Mouse (Mus musculus) A20 (cell line): Measurements from ENCODE around the gene Hps4.

ENCODE experiments used
- DNase-seq: peaks from one replicate; pipeline ENCODE4 v3.0.0-alpha.2; 2011; ENCODE audit warnings: low read depth, low spot score

Hps4 gene

DNA sequence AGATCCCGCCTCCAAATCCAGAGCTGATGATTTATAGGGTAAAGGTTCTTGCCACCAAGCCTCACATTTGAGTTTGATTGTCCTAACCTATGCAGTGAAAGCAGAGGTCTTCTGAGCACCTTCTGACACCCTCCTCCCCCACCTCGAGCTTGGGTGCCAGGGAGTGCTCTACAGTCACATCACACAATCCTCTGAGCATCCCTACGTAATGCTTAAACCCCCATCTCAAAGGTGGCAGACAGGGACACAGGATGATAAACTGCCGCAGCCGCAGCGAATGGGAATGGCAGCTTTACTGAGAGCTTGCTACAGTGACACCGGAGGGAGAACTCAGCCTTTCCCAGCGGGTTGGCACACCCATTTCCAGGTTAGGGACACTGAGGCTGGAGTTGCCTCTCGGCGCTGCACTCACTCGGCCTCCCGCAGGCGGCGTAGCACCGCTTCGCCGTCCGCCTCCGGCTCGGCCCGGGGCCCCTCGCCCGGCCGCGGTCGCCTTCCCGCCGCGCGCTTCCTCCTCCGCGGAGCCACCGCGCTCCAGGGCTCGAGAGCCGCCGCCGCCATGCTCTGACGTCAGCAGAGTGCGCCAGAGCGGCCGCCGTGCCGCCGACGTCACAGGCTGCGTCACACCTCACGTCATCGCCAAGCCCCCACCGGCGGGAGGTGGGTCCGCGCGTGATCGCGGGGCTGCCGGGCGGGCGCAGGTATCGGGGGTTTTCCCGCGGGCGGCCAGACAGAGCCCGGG lies at the start of gene Hps4, which contains the start of gene Srrd:
Gene Hps4 (plus strand): TSS at position 621 of the 742 bp plus-strand sequence.
Gene Srrd (minus strand): TSS at position 578 of the 742 bp plus-strand sequence.
- peak; percentile 87 for DNase-seq

DNA sequence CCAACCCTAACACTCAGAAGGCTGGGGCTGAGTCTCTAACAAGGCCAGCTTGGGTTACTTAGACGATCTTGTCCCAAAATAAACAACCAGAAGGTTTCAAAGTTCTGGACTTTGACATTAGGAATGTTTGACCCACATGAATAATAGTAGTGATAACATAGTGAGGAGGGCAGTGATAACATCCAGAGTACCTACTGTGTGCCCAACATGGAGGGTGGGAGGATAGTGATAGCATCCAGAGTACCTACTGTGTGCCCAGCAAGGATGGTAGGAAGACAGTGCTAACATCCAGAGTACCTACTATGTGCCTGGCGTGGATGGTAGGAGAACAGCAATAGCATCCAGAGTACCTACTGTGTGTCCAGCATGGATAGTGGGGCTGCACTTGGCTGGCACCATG lies 49.1 kb upstream of the Hps4 start:
- no peak for DNase-seq

DNA sequence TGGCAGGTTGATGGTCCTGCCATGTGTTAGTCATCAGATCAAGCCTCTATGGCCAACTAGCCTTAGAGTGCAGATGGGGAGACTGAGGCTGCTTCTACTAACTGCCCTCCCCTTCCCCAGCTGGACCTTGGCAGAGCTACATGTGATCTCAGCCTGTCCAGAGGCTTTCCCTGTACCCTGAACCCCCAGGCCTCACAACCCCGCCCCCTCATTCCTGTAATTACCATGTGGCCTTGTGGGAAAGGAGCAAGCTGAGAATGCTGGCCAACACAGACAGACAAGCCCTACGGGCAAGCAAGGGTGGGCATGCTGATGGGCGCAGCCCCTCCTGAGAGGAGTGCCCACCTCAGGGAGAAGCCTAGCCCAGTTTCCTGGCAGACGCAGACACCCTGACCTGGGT lies 48.2 kb upstream of the Hps4 start:
- DNase-seq = no peak

DNA sequence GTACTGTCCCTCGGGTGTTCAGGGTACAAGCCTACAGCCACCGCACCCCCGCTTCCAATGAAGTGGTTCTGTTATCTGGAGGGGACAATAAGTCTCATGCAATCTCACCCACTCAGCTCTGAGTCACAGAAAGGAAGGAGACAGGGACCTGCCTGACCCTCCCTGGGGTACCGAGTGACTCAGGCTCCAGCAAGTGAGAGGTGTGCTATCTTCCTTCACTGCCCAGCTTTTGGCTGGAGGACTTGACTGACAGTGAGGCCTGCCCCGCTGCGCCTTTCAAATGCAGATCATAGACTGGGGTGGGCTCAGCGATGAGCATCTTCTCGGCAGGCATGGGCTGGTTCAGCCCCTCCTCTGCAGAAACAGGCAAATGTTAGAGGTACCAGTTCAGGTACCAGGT lies 47.7 kb upstream of the Hps4 start:
- no peak for DNase-seq

DNA sequence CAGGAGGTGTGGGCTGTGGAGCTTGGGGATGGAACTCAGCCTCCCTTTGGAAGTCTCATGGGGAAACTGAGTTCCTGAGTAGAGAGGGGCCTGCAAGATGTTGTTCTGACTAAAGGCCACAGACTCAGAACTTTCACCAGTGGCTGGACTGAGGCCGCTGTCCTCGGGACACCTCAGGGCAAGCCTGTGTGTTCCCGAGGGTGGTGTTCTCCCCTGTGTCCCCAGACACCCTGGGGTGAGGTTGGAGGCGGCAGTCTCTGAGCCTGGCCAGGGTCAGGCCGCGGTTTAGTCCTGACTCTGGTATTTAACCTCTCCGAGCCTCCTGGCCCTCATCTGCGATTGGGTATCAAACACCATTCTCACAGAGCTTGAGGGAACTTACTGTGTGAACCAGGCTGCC lies 47.3 kb upstream of the Hps4 start:
- DNase-seq = no peak

DNA sequence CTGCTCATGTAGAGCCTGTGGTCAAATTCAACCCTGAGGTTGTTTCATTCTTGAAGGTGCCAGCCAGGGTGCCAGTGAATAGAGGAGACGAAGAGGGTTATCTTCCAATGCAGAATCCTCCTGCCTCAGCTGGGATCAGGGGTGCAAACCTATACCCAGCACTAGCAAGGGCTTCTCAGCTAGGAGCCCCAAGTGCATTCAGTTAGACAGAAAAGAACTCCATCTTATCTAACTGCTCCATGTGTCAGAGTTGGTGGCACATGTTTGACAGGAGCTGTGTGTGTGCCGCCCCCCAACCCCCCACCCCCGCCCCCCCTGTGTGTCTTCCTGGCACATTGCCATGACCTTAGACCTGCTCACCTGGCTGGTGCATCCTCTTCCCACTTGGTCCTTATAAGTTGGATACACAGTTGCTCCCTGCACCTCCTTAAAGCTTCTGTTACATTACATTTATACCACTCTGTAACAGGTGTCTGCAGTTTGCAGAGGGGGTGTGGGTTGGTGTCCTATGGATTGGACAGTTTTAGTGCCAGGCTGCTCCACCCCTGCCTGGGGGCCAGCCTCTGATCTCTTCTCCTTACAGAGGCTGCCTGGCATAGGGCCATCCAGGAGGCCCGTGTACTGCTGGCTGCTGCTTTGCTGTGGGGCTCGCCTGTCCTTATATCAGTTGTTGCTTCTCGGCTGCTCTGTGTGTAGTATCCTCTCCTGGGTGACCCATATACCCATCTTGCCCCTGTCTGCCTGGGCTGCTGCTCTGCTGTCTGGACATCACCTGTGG lies 46.3 kb upstream of the Hps4 start:
- no peak for DNase-seq

DNA sequence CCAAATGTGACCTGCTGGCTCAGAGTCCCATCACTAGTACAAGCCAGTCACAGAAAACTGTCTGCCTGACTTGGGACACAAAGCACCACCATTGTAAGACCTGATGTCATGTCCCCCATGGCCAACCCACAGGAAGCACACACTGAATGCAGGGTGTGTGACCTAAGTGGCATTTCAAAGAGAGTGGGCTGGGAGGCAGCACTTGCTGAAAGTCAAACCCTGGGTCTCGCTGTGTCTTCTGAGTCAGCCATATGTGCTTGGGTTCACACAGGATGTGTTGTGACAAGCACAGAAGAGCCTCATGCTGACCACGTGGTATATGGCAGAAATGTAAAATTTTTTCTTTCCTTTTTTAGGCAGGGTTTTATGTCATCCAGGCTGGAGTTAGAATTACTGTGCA lies 45.6 kb upstream of the Hps4 start:
- no peak for DNase-seq

DNA sequence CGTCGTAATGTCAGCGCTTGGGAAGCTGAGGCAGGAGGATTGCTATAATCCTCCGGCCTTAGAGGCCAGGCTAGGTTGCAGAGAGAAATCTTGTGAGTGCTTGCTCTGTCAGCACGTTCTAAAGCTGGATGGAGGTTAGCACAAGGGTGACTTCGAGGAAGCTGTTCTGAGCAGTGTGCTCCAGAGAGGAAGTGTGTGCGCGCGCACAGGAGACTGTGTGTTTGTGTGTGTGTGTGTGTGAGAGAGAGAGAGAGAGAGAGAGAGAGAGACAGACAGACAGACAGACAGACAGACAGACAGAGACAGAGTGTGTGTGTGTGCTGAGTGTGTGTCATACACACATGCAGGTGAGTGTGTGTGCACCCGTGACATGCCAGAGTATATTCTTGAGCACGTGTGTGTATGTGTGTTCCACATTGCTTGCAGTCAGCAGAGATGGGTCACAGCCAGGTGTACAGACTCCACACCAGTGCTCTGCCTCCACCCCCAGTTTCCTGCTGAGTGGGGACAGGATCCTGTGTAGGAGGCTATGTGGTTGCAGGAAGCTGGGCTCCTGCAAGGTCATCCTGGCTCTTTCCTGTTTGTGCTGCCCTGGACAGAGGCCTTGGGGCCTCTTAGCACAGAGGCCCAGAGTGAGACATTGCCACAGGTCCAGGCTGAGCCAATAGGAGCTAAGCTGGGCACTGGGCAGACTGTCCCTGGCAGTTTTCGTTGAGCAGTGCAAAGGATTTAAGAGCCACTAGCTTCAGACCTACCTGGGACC lies 44.5 kb upstream of the Hps4 start:
- no peak for DNase-seq

DNA sequence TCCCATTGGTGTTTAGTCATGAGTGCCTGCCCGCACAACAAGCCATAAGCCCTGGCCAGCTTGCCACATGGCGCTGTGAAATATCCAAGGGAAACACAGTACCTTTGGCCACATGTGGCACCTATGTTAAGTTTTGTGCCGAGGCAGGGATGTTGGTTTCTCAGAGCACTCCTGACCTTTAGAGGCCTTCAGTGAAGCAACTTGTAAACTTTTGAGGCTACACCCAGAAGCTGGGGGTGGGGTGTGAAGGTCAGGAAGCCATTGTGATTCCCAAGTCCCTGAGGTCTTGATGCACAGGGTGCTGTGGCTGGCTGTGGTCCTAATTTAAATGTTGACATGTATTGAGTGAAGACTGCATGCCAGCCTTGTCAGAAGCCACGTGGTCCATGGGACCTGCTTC lies 43.5 kb upstream of the Hps4 start:
- no peak for DNase-seq

DNA sequence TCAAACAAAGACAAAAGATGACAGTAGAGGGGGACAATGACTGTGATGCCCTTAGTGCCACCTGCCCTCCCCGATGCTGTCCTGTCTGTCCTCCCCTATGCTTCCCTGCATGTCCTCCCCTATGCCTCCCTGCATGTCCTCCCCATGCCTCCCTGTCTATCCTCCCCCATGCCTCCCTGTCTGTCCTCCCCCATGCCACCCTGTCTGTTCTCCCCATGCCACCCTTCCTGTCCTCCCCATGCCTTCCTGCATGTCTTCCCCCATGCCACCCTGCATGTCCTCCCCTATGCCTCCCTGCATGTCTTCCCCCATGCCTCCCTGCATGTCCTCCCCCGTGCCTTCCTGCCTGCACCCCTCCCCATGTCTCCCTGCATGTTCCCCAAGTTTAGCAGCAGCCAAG lies 42.8 kb upstream of the Hps4 start:
- no peak for DNase-seq

DNA sequence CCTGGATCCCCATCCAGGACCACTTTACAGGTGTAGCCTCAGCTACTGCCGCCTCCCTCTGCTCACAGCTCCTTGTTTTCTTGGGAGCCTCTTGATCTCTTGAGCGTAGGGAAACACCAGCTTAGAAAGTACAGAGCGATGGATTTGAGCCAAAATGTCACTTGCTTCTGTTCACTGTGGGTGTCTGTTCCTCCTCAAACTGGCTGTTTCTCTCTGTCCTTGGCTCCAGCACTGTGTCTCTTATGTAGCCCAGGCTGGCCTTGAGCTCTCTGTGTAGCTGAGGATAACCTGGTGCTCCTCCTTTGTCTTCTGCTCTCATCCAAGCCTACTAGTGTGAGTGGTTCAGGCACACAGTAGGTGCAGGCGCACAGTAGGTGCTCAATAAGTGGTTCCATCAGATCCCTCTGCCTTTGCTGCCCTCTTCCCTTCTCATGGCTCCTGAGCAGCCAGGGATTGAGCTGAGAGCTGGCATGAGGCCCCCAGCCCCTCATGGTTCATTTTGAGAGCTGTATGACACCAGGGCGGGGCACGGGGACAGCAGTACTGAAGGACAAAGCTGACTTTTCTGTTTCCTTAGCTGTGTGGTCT lies 42.1 kb upstream of the Hps4 start:
- DNase-seq = no peak

DNA sequence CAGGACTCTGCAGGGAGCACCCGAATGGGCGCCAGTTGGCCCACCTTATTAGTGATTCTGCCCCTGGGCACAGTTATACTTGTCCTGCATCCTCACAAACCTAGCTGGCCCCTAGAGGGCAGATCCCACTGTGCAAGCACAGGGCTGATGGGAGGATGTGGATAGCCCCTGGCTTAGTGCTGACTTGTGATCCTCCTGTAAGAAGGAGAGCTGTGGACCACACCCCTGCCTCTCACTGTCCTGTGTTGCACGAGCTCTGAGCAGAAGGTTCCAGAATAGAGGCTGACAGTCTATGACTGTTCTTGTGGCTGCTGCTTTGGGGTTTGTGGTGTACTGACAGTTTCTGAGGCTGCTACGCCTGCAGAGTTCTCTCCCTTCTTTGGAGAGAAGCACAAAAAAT lies 41.2 kb upstream of the Hps4 start:
- DNase-seq = no peak

DNA sequence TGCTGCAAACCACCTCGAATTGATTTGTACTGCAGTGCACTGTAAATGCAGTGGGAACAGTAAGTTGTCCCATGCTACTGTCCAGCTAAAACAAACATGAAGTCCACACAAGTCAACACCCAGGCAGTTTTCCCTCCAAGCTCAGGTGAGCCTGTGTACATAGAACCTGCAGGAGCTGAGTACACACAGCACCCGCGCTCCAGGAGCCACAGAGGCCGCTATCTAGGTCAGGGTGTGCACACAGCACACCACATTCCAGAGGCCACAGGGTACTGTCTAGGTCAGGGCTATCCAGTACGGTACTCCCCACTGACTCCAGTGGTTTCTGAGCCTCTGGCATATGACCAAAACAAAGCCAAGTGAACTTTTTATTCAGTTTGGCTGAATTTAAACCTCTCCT lies 40.6 kb upstream of the Hps4 start:
- DNase-seq = no peak

DNA sequence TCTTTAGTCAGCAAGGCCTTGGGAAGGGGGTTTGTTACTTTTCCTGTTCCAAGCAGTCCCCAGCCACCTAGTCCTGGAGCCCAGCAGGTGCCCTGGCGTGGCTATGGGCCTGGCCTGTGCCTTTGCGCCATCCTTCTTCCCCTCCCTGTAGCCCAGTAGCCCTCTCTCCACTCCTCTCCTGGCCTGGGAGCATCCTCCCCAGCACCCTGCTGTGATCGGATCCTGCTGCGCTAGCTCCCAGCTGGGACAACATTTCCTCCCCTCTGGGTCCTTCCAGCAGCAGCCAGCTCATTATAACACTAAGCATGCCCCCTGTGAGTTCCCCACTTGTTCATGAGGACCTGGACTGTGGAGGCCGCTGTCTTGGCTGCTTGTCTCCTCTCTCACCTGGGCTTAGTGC lies 37.0 kb upstream of the Hps4 start:
- no peak for DNase-seq

DNA sequence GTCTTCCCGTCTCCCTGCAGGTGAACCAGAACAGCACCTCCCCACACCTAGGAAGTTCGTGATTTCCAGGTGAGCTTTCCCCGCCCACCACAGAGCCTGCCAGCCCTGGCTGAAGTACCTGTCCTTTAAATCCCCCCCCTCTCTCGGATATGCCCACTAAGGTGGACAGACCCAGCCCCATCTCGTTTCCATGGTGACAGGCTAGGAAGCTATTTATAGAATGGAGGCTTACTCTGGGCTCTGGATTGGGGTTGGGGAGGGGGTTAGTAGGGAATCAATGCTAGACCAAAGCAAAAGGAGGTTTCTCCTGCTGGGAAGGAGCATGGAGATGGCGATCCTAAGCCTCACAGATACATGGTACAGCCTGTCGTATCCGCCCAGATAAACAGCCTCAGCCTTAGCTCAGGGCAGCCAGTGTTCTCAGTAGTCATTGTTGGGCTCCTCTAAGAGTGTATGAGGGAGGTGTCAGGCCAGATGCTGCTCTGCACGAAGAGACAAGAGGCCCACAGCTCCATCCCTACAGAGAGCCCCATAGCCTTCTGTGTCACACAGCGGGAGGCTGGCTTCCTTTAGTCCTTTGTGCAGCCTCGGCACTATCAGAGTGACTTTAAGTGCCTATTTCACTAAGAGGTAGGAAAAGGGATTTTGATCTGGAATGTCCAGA lies 29.5 kb upstream of the Hps4 start:
- DNase-seq = no peak

DNA sequence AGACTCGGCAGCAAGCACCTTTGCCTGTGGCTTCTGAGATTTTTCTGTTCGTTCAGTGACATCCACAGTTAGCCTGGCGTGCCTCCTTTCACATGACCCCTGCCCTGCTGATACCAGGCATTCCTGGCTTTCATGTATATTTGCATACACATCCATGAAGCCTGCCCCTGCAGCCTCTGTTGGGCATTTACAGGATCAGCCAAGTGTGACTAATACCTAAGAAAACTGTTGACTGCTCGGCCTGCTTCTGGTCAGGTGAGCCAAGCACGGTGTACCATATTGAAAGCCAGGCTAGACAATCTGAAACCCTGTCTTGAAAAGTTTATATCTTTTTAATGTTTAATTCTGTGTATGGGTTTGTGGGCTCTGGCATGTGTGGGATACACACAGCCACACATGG lies 26.4 kb upstream of the Hps4 start:
- peak; percentile 29 for DNase-seq

DNA sequence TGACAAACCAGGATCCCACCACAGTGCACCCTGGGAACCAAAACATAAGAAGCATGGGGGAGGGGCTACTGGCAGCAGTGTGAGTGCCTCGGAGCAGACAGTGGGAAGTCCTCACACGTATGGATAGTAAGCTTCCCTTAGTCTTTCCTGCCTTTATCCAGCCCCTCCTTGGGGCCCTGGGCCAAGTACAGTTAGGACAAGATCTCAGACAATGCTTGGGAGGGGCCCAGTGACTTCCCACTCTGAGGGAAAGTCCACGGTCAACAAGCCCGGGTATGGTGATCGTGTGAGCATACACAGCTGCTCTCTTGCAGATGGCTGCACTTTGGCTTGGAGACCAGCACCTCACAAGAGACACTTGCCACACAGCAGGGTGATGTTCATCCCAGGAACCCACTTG lies 25.6 kb upstream of the Hps4 start:
- no peak for DNase-seq

DNA sequence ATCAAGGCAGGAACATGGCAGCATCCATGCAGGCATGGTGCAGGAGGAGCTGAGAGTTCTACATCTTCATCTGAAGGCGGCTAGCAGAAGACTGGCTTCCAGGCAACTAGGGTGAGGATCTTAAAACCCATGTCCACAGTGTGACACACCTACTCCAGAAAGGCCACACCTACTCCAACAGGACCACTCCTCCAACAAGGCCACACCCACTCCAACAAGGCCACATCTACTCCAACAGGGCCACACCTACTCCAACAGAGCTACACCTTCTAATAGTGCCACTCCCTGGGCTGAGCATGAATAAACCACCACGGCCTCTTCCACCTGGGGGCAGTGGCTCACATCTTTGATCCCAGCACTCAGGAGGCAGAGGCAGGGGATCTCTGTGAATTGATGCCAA lies 23.5 kb upstream of the Hps4 start:
- peak; percentile 75 for DNase-seq

DNA sequence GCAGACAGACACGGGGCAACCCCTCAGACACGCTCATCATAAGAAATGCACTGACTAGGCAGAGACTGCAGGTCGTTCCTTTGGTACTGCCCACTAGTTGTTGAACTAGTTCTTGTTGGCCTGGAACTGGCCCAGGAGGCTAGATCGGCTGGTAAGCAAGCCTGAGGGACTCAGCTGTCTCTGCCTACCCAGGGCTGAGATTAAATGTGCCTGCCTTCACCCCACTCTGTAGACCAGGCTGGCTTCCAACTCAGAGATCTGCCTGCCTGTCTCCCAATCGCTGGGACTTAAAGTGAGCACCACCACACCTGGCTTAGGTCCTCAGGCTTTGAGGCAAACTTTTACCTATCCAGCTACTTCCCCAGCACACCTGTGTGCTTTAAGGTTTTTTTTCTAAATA lies 22.5 kb upstream of the Hps4 start:
- DNase-seq = no peak

DNA sequence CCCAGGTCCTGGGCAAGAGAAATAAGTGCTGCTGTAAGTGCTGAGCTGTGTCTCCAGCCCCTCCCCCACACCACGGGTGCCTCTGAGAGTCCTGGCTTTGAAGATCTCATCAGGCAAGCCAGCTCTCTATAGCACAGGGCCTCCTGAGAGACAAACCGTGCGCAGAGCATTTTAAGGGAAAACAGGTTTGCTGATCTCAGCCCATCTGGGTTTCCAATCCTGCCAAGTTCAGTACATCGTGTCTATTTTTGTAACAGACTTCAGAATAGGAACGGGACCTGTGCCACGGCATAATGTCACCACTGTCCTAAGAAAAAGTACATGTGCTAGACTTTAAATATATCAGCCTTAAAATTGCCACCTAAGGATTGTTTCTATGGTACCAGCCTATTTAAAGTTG lies 21.9 kb upstream of the Hps4 start:
- DNase-seq = no peak

DNA sequence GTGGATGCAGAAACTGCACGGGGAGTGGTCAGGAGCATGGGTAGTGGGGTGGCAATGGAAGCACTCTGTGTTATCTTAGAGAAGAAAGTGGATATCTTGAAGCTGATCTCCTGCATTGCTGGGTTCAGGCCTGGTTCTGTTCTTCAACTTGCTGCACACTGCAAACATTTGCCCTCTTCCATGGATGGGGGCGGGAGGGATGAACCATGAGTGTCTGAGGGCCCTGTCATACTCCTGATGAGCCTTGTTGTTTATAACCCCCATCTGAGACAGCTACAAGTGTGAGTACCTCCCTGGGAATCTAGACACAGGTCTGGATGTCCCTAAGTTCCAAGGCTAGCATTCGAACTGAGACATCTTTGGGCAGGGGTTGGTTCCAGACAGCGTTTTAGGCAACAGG lies 21.5 kb upstream of the Hps4 start:
- DNase-seq = no peak

DNA sequence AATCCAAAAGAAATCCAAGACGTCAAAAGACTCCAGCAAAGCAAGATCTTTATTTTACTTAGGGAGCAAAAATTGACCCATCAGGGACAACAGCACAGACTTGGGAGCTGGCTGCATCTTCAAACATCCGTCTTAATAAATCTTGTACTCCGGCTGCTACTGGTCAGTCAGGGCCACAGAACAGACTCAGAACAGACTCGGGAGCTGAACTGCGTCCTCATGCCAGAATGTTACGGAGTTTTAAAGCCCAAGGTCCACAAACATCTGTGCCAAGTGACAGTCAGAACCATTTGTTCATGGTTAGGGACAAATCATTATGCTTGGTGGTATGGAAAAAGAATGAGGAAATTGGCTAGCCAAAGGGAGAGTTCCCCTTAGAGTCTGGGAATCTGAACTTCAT lies 19.6 kb upstream of the Hps4 start:
- DNase-seq = no peak
